ENCODE assay signal across 9 mouse cellular contexts in the genomic region with DNA sequence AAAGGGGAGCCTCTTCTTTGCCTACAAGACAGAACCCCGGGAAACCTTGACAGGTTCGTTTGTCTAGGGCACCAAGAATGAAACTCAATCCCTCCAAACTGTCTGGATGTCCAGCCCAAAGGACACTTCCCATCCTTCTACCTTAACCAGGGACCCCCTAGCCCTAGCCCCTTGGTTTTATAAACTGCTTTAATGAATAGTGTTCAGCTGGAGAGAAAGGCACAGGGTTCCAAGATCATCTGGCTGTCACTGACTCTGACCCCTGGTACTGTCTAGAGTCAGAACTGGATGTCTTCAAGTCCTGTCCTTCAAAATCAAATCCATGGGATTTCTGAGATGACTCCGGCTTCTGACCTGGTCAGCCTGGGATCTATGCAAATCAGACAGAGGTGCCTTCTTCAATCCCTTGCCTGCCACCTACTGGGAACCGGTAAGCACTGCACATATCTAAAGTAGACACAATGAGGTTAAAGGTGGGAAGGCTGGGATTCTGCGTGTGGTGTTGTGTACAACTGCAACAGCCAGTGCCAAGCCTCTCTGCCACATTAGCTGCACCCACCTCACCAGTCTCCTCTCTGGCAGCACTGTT. TPM values are rescaled to one million over a fixed set of nuclear protein-coding genes. Genes with fewer than 3 reads are reported as not detected.
A peak's percentile ranks its signal among the peaks of the same experiment; 100 is the strongest.
DNase-seq lines count a peak whose midpoint lies in the region; ATAC-seq lines count a peak whose summit lies in the region.
"Had no signal": no experiment of that assay in that cellular context is flagged by ENCODE, and none has a peak within 500 bp of the region (broad histone marks: within the 10 kb centered on the region; RNA-seq: fewer than 3 reads in every experiment).

No protein-coding gene starts in this region.

- intact Hi-C loops in left cerebral cortex, postnatal 14 days (cut with DNase I) = loop anchor here (5.0 to 10.0 kb wide), 3 partner anchors 169 to 352 kb away; no protein-coding TSS in a partner anchor

- no peaks in the 10 kb centered on the region for H3K36me3 ChIP-seq in forebrain, embryonic 11.5 days (ENCODE audit: control insufficient read depth, insufficient read depth, low read length)
- no peaks in the 10 kb centered on the region for H3K36me3 ChIP-seq in hindbrain, embryonic 14.5 days (replicated peaks; ENCODE audit: control insufficient read depth, insufficient read depth)
- no peaks in the 10 kb centered on the region for H3K36me3 ChIP-seq in midbrain, embryonic 13.5 days
- H3K36me3 ChIP-seq in splenic B cell, adult 2 months (ENCODE audit: control insufficient read depth, insufficient read depth, low read length, poor library complexity, severe bottlenecking) = no peaks in the 10 kb centered on the region
- H3K36me3 ChIP-seq: limb, embryonic 15.5 days had no signal

- H3K9me3 ChIP-seq in forebrain, embryonic 11.5 days (ENCODE audit: control insufficient read depth, low read length) = no peaks in the 10 kb centered on the region
- no peaks in the 10 kb centered on the region for H3K9me3 ChIP-seq in hindbrain, embryonic 14.5 days (ENCODE audit: control insufficient read depth, low read length)
- H3K9me3 ChIP-seq in midbrain, embryonic 13.5 days = no peaks in the 10 kb centered on the region
- H3K9me3 ChIP-seq: limb, embryonic 15.5 days had no signal

- no peak overlapping the region for H3K4me3 ChIP-seq in forebrain, embryonic 11.5 days (ENCODE audit: low read depth, low read length)
- no peak overlapping the region for H3K4me3 ChIP-seq in hindbrain, embryonic 14.5 days (replicated peaks; ENCODE audit: low read length)
- no peak overlapping the region for H3K4me3 ChIP-seq in midbrain, embryonic 13.5 days (replicated peaks)
- H3K4me3 ChIP-seq: limb, embryonic 15.5 days had no signal

- H3K4me2 ChIP-seq in forebrain, embryonic 11.5 days (ENCODE audit: low read depth, low read length, severe bottlenecking) = no peak overlapping the region
- H3K4me2 ChIP-seq in hindbrain, embryonic 14.5 days (replicated peaks) = no peak overlapping the region
- H3K4me2 ChIP-seq in midbrain, embryonic 13.5 days (replicated peaks) = no peak overlapping the region
- H3K4me2 ChIP-seq: limb, embryonic 15.5 days had no signal

- 0 out of 2 replicates have a peak, but pooled peaks have one; percentile 21 for ATAC-seq in forebrain, embryonic 11.5 days (replicated peaks; ENCODE audit: low FRiP score)
- ATAC-seq in hindbrain, embryonic 14.5 days (ENCODE audit: low FRiP score) = no peak
- peak; percentile 31; the same call in 1 of the 2 replicates for ATAC-seq in midbrain, embryonic 13.5 days

- DNase-seq in ovary, adult 18-20 months (ENCODE audit: low spot score) = peak; percentile 19
- no peak for DNase-seq in ovary, postnatal 14 days (ENCODE audit: low spot score)
- DNase-seq in brain, adult 2 months (ENCODE audit: low read depth, low spot score) = peak; percentile 89
- DNase-seq in forebrain, embryonic 11.5 days (ENCODE audit: low spot score) = peak; percentile 73
- DNase-seq in hindbrain, embryonic 14.5 days (ENCODE audit: low spot score) = peak; percentile 76
- DNase-seq in left cerebral cortex, postnatal 14 days (ENCODE audit: low spot score in 2 of 2) = peak; percentile 64 to 70
- peak; percentile 70 for DNase-seq in splenic B cell, adult 2 months (ENCODE audit: low read depth, low spot score)

- H3K4me1 ChIP-seq in forebrain, embryonic 11.5 days (replicated peaks; ENCODE audit: control insufficient read depth, insufficient read depth, low read length) = no peaks in the 10 kb centered on the region; the same call in 1 of the 2 replicates
- H3K4me1 ChIP-seq in hindbrain, embryonic 14.5 days (replicated peaks; ENCODE audit: control insufficient read depth, insufficient read depth, low read length) = peaks cover 10% of the 10 kb centered on the region; the same call in 1 of the 2 replicates
- peaks cover 14% of the 10 kb centered on the region for H3K4me1 ChIP-seq in midbrain, embryonic 13.5 days (replicated peaks)

- H3K27me3 ChIP-seq in forebrain, embryonic 11.5 days (ENCODE audit: control insufficient read depth, insufficient read depth, low read length) = no peaks in the 10 kb centered on the region
- H3K27me3 ChIP-seq in hindbrain, embryonic 14.5 days (ENCODE audit: control insufficient read depth, insufficient read depth, low read length) = 0 out of 2 replicates have a peak, but pooled peaks cover 3% of the 10 kb centered on the region
- peaks cover 10% of the 10 kb centered on the region for H3K27me3 ChIP-seq in midbrain, embryonic 13.5 days
- no peaks in the 10 kb centered on the region for H3K27me3 ChIP-seq in splenic B cell, adult 2 months (ENCODE audit: control insufficient read depth, insufficient read depth, low read length, poor library complexity, severe bottlenecking)

- WGBS in forebrain, embryonic 11.5 days = 28% methylated on average over 5 of the region's 5 CpGs
- 22% methylated on average over 5 of the region's 5 CpGs for WGBS in hindbrain, embryonic 14.5 days
- WGBS in midbrain, embryonic 13.5 days = 27% methylated on average over 5 of the region's 5 CpGs

- H3K27ac ChIP-seq in forebrain, embryonic 11.5 days (ENCODE audit: low read depth, low read length) = no peak overlapping the region
- H3K27ac ChIP-seq in hindbrain, embryonic 14.5 days = no peak overlapping the region
- no peak overlapping the region for H3K27ac ChIP-seq in midbrain, embryonic 13.5 days
- H3K27ac ChIP-seq: limb, embryonic 15.5 days had no signal

- H3K9ac ChIP-seq in forebrain, embryonic 11.5 days (ENCODE audit: low read length) = no peak overlapping the region
- no peak overlapping the region for H3K9ac ChIP-seq in hindbrain, embryonic 14.5 days
- no peak overlapping the region for H3K9ac ChIP-seq in midbrain, embryonic 13.5 days (replicated peaks)
- H3K9ac ChIP-seq: limb, embryonic 15.5 days had no signal

RNA-seq across cellular contexts. Expression of gene Aipl1, which starts 13.0 kb away (rescaled TPM):
- 0.20 and 0.41 TPM in 2 replicates for polyA plus RNA-seq in forebrain, embryonic 11.5 days (2014; fragmentation: Nextera tagmentation; extraction: Ambion mirVana)
- polyA plus RNA-seq in hindbrain, embryonic 14.5 days (2014; fragmentation: Nextera tagmentation; extraction: Ambion mirVana) = not detected in 2 replicates
- not detected for total RNA-seq in left cerebral cortex, postnatal 14 days (2021)
- polyA plus RNA-seq in midbrain, embryonic 13.5 days (2015; fragmentation: Nextera tagmentation; extraction: Ambion mirVana) = 0.43 and 0.63 TPM in 2 replicates

RNA-seq across cellular contexts. Expression of gene Pimreg, which starts 17.5 kb away (rescaled TPM):
- 228 and 241 TPM in 2 replicates for polyA plus RNA-seq in forebrain, embryonic 11.5 days (2014; fragmentation: Nextera tagmentation; extraction: Ambion mirVana)
- polyA plus RNA-seq in hindbrain, embryonic 14.5 days (2014; fragmentation: Nextera tagmentation; extraction: Ambion mirVana) = 26.8 and 30.2 TPM in 2 replicates
- total RNA-seq in left cerebral cortex, postnatal 14 days (2021) = 1 to 10 TPM; 1.1 to 2.5 TPM
- 79.0 and 80.7 TPM in 2 replicates for polyA plus RNA-seq in midbrain, embryonic 13.5 days (2015; fragmentation: Nextera tagmentation; extraction: Ambion mirVana)
